3 mouse cellular contexts compared by ENCODE assay signal in the genomic region with DNA sequence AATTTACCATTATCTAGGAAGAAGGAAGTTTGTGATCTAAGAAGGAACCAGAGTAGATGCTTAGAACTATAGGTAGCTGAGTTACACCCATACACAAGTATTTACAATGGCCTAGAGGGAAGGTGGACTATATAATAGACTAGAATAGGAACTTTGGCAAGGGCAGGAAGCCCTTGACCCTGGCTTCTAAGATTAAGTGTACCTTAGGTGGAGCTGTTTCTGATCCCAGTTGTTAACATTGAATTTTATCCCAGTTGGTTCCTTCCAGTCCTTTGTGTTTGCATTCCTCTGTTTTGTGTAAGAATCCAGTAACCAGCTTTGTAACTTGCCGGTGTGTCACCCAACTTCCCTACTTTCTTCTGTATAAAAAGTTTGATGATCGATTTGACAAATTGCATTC.
DNase-seq lines count a peak whose midpoint lies in the region.

No protein-coding gene starts in this region.

- DNase-seq in ES-CJ7 (ENCODE audit: low read depth, low spot score) (peak; percentile 20), R1 (ENCODE audit: low read depth, low spot score) (peak; percentile 56), ZHBTc4 (ENCODE audit: low read depth, low spot score) (peak; percentile 73)

Comparison
In these comparisons a context has a peak if more than half of its experiments do, and no peak if none do; other contexts are left out.
1. DNase-seq: peak in every context shown above with its lines; median percentile 73 in ZHBTc4; 56 in R1; 20 in ES-CJ7.